Mouse (Mus musculus): ENCODE data around the gene Cs.

GRCm38 (mm10) chr10:128361836-128362235, 24.3 kb downstream of the Cs start:
- TF ChIP-seq E2F4 (IDR thresholded peaks at IDR 0.05; ENCODE audit: borderline replicate concordance, low read depth, low read length) (no peak), CTCF (IDR thresholded peaks at IDR 0.05 in 2 of 3, conservative IDR thresholded peaks at IDR 0.05 in 1 of 3; ENCODE audit: control insufficient read depth in 1 of 3, insufficient read depth in 1 of 3, low read depth in 2 of 3, low read length in 3 of 3, poor library complexity in 1 of 3, severe bottlenecking in 1 of 3) (no peak), MAX (IDR thresholded peaks at IDR 0.05; ENCODE audit: low read length) (no peak), POLR2A (IDR thresholded peaks at IDR 0.05; ENCODE audit: control insufficient read depth in 1 of 2, insufficient read depth in 1 of 2, low read depth in 1 of 2, low read length in 2 of 2, poor library complexity in 1 of 2) (0 out of 4 replicates have a peak, but pooled peaks of 1 of the 2 experiments have one; percentile 13), KAT2A (conservative IDR thresholded peaks at IDR 0.05; ENCODE audit: low read depth, low read length) (no peak), USF1 (IDR thresholded peaks at IDR 0.05; ENCODE audit: low read depth, low read length) (no peak), ZKSCAN1 (IDR thresholded peaks at IDR 0.05; ENCODE audit: low read depth, low read length) (no peak), EP300 (IDR thresholded peaks at IDR 0.05; ENCODE audit: low read depth in 1 of 2, low read length in 2 of 2) (no peak), ZNF384 (IDR thresholded peaks at IDR 0.05; ENCODE audit: low read depth, low read length) (no peak), ZC3H11A (IDR thresholded peaks at IDR 0.05; ENCODE audit: low read depth, low read length) (no peak), CHD2 (IDR thresholded peaks at IDR 0.05; ENCODE audit: low read length) (no peak), POLR2AphosphoS2 (IDR thresholded peaks at IDR 0.05; ENCODE audit: low read length) (0 out of 2 replicates have a peak, but pooled peaks have one; percentile 29), POLR2AphosphoS5 (IDR thresholded peaks at IDR 0.05; ENCODE audit: borderline replicate concordance, low read depth, low read length) (no peak)
